Mouse (Mus musculus) thymus, adult 2 months (tissue): ENCODE results near the gene Ephx1.
"Not testable (repeated sequence)": the region's sequence is repeated elsewhere in the genome, so short reads cannot be mapped to it uniquely, and the experiment has no call there.

Source experiments
- CTCF ChIP-seq: fragments of 200-500 bp; IDR thresholded peaks from 2 replicates; pipeline ENCODE4 v1.5.1; 2012; ENCODE audit warnings: mild to moderate bottlenecking, control low read depth, low read length, moderate library complexity, borderline replicate concordance; ENCODE audit not compliant: control insufficient read depth, poor library complexity, insufficient read depth; ENCODE audit errors: extremely low read depth
- POLR2A ChIP-seq: fragments of 200-500 bp; IDR thresholded peaks from 2 replicates; pipeline ENCODE4 v1.6.1; 2012; ENCODE audit warnings: mild to moderate bottlenecking, low read length, control low read depth, moderate library complexity; ENCODE audit not compliant: control insufficient read depth, poor library complexity, insufficient read depth; ENCODE audit errors: extremely low read depth

- not testable (repeated sequence) for TF ChIP-seq POLR2A, CTCF
These were observed 39.2 kb downstream of the Ephx1 start for GRCm38 (mm10) chr1:180981298-180982046.
